Mouse (Mus musculus) stomach, postnatal 0 days (tissue): ENCODE measurements around the gene D130040H23Rik.
"Not testable (repeated sequence)": the region's sequence is repeated elsewhere in the genome, so short reads cannot be mapped to it uniquely, and the experiment has no call there.

Experiments used
- CTCF ChIP-seq: IDR thresholded peaks from 2 replicates; pipeline ENCODE4 v1.5.1; 2016; ENCODE audit warnings: antibody characterized with exemption, low read depth, mild to moderate bottlenecking, moderate library complexity
- EP300 ChIP-seq: optimal IDR thresholded peaks from 2 replicates; pipeline ENCODE3; 2016; ENCODE audit warnings: antibody characterized with exemption

- TF ChIP-seq CTCF, EP300: not testable (repeated sequence)
These were observed 58.4 kb downstream of the D130040H23Rik start for GRCm38 (mm10) chr8:69329289-69329688.
